In genomic region chr16:82864590-82864989, GRCm38 (mm10) we compare ENCODE assay signal across 26 mouse cellular contexts. TPM values are rescaled to one million over a fixed set of nuclear protein-coding genes. Genes with fewer than 3 reads are reported as not detected.
DNase-seq lines count a peak whose midpoint lies in the region; ATAC-seq and TF ChIP-seq lines count a peak whose summit lies in the region.
"Had no signal": no experiment of that assay in that cellular context is flagged by ENCODE, and none has a peak within 500 bp of the region (broad histone marks: within the 10 kb centered on the region; RNA-seq: fewer than 3 reads in every experiment).

No protein-coding gene starts in this region.

- H3K9ac ChIP-seq in limb, embryonic 13.5 days = no peak overlapping the region
- no peak overlapping the region for H3K9ac ChIP-seq in neural tube, embryonic 13.5 days
- H3K9ac ChIP-seq: embryonic facial prominence, embryonic 12.5 days; embryonic facial prominence, embryonic 15.5 days; forebrain, postnatal 0 days; hindbrain, embryonic 12.5 days had no signal

- no peak for TF ChIP-seq CTCF in brain, embryonic 14.5 days (IDR thresholded peaks at IDR 0.05; ENCODE audit: borderline replicate concordance, extremely low read depth, insufficient read depth, insufficient read length)

- no peak overlapping the region for H3K27ac ChIP-seq in limb, embryonic 13.5 days
- no peak overlapping the region for H3K27ac ChIP-seq in limb, embryonic 10.5 days
- no peak overlapping the region for H3K27ac ChIP-seq in neural tube, embryonic 13.5 days (replicated peaks)
- H3K27ac ChIP-seq: embryonic facial prominence, embryonic 12.5 days; embryonic facial prominence, embryonic 15.5 days; heart, adult 2 months; hindbrain, embryonic 12.5 days had no signal

- no peaks in the 10 kb centered on the region for H3K9me3 ChIP-seq in limb, embryonic 13.5 days
- H3K9me3 ChIP-seq in limb, embryonic 10.5 days (replicated peaks) = no peaks in the 10 kb centered on the region
- H3K9me3 ChIP-seq in neural tube, embryonic 13.5 days = no peaks in the 10 kb centered on the region
- H3K9me3 ChIP-seq: embryonic facial prominence, embryonic 12.5 days; embryonic facial prominence, embryonic 15.5 days; hindbrain, embryonic 12.5 days had no signal

- no peak for DNase-seq in limb, embryonic 10.5 days (ENCODE audit: low spot score)
- DNase-seq in brain, embryonic 14.5 days (ENCODE audit: low read depth) = peak; percentile 3
- no peak for DNase-seq in left cerebral cortex, adult 9 months (ENCODE audit: low spot score in 2 of 2)
- DNase-seq in heart, adult 9 months (ENCODE audit: low spot score in 2 of 2) = no peak
- DNase-seq: adrenal gland, postnatal 10 days; adrenal gland, postnatal 36 days; cerebellum, adult 11 months; cerebellum, adult 2 months; cerebellum, adult 9-11 months; cerebellum, postnatal 25 days; forebrain, postnatal 0 days; gastrocnemius, postnatal 10 days; gastrocnemius, postnatal 36 days; heart, adult 2 months had no signal

- 33% methylated on average over 7 of the region's 7 CpGs for WGBS in limb, embryonic 13.5 days
- WGBS in limb, embryonic 10.5 days = 86% methylated on average over 7 of the region's 7 CpGs
- 55% methylated on average over 7 of the region's 7 CpGs for WGBS in neural tube, embryonic 13.5 days

- H3K36me3 ChIP-seq in limb, embryonic 13.5 days = no peaks in the 10 kb centered on the region
- no peaks in the 10 kb centered on the region for H3K36me3 ChIP-seq in limb, embryonic 10.5 days
- no peaks in the 10 kb centered on the region for H3K36me3 ChIP-seq in neural tube, embryonic 13.5 days
- H3K36me3 ChIP-seq: embryonic facial prominence, embryonic 12.5 days; embryonic facial prominence, embryonic 15.5 days; hindbrain, embryonic 12.5 days had no signal

- H3K4me3 ChIP-seq in limb, embryonic 13.5 days = no peak overlapping the region
- H3K4me3 ChIP-seq in limb, embryonic 10.5 days = no peak overlapping the region
- H3K4me3 ChIP-seq in neural tube, embryonic 13.5 days = no peak overlapping the region
- H3K4me3 ChIP-seq: embryonic facial prominence, embryonic 12.5 days; embryonic facial prominence, embryonic 15.5 days; heart, adult 2 months; hindbrain, embryonic 12.5 days had no signal

- peak; percentile 76 for ATAC-seq in limb, embryonic 13.5 days (ENCODE audit: low FRiP score, low read depth)
- ATAC-seq in neural tube, embryonic 13.5 days (ENCODE audit: low read depth) = peak; percentile 79; the same call in 1 of the 2 replicates
- ATAC-seq: activated CD4-positive, CD25-positive, alpha-beta regulatory T cell, adult 4 months; forebrain, embryonic 14.5 days; forebrain, postnatal 0 days; hindbrain, embryonic 16.5 days had no signal

- H3K27me3 ChIP-seq in limb, embryonic 13.5 days = no peaks in the 10 kb centered on the region
- H3K27me3 ChIP-seq in limb, embryonic 10.5 days (ENCODE audit: low read depth, poor library complexity, severe bottlenecking) = no peaks in the 10 kb centered on the region
- H3K27me3 ChIP-seq in neural tube, embryonic 13.5 days = no peaks in the 10 kb centered on the region
- H3K27me3 ChIP-seq: embryonic facial prominence, embryonic 12.5 days; embryonic facial prominence, embryonic 15.5 days; hindbrain, embryonic 12.5 days had no signal

- H3K4me2 ChIP-seq in limb, embryonic 13.5 days (replicated peaks) = no peak overlapping the region
- H3K4me2 ChIP-seq in neural tube, embryonic 13.5 days = peak overlapping the region; percentile 24; the same call in 1 of the 2 replicates
- H3K4me2 ChIP-seq: embryonic facial prominence, embryonic 12.5 days; embryonic facial prominence, embryonic 15.5 days; heart, embryonic 11.5 days; hindbrain, embryonic 12.5 days had no signal

- TF ChIP-seq POLR2A in brain, embryonic 14.5 days (IDR thresholded peaks at IDR 0.05; ENCODE audit: borderline replicate concordance, extremely low read depth, insufficient read depth, insufficient read length, poor library complexity, severe bottlenecking) = no peak

- H3K4me1 ChIP-seq in limb, embryonic 13.5 days = peaks cover 3% of the 10 kb centered on the region; the same call in 1 of the 2 replicates
- H3K4me1 ChIP-seq in limb, embryonic 10.5 days = no peaks in the 10 kb centered on the region
- H3K4me1 ChIP-seq in neural tube, embryonic 13.5 days (replicated peaks) = no peaks in the 10 kb centered on the region
- H3K4me1 ChIP-seq: embryonic facial prominence, embryonic 12.5 days; embryonic facial prominence, embryonic 15.5 days; hindbrain, embryonic 12.5 days had no signal

RNA-seq across cellular contexts. Expression of gene Gm21833, which starts 36.4 kb away (rescaled TPM):
- polyA plus RNA-seq in limb, embryonic 13.5 days (2015; fragmentation: Nextera tagmentation; extraction: Ambion mirVana) = not detected in 2 replicates
- not detected in 2 replicates for polyA plus RNA-seq in limb, embryonic 10.5 days (2016; fragmentation: Nextera tagmentation; extraction: Ambion mirVana)
- not detected in 2 replicates for polyA plus RNA-seq in brain, embryonic 14.5 days (2012; rRNA removed)
- not detected in 2 replicates for polyA plus RNA-seq in neural tube, embryonic 13.5 days (2015; fragmentation: Nextera tagmentation; extraction: Ambion mirVana)
- polyA plus RNA-seq: activated CD4-positive, CD25-positive, alpha-beta regulatory T cell, adult 4 months; cerebellum, adult 2 months; embryonic facial prominence, embryonic 12.5 days; embryonic facial prominence, embryonic 15.5 days; forebrain, embryonic 11.5 days; forebrain, embryonic 14.5 days; forebrain, postnatal 0 days; heart, adult 2 months; heart, embryonic 11.5 days; heart, embryonic 14.5 days; heart, postnatal 0 days; hindbrain, embryonic 12.5 days; hindbrain, embryonic 16.5 days had no signal
